Mouse (Mus musculus): ENCODE data around the gene Snx22.
A peak's percentile ranks its signal among the peaks of the same experiment; 100 is the strongest.

The Snx22 gene

DNA sequence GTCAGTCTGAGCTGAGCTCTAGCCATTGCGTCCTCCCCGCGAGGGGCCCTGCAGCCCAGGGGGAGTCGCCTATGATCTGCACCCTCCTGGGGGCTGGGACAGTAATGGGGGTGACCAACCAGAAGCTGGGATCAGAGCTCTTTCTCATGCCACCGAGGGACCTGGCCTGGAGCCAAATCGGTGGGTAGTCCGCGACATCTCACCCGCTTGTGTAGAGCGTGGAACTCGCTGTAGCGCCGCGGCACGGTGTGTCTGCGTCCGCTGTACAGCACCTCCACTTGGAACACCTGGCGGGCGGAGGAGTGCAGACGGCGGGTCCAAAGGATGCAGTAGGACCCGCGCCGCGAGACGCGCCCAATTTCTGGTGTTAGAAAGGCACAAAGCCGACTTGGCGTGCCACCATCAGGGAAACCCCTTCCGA is 538 bp downstream of the Snx22 start:
- no peak for DNase-seq (ENCODE audit: low spot score)

DNA sequence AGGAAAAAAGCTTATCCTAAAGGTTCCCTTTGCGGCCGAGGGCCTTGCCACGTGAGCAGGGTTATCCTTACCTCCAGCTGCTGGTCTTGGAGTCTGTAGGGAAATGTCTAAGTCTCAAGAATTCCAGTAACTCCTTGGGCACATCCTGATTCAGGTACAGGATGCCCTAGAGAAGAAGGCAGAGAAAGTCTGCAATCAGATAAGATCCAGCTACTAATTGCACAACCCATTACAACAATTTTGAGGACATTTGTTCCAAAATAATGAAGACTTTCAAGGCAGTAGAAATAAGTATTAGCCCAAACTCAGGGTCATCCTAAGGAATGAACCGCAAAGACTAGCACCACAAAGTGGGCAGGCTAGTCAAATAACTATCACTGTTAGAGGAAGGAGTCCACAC is 1.5 kb downstream of the Snx22 start:
- DNase-seq (ENCODE audit: low spot score): no peak

DNA sequence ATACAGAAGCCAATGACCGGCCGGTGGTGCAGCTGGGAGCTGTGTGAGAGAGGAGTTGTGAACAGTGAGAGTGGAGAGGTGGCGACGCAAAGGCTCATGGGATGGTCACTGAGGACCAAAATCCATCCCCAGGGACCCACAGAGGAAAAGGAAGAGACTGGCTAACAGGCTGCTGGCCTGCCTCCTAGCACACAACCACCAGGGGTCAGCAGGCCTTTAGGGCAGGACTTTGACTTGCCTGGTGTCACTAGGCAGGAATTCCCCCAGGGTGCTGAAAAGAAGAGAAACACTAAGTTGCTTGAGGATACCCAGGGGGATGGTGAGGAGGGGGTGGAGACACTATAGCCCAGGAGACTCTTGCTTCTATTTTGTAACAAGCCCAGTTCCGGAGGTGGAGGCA is 2.0 kb downstream of the Snx22 start:
- no peak for DNase-seq (ENCODE audit: low spot score)

DNA sequence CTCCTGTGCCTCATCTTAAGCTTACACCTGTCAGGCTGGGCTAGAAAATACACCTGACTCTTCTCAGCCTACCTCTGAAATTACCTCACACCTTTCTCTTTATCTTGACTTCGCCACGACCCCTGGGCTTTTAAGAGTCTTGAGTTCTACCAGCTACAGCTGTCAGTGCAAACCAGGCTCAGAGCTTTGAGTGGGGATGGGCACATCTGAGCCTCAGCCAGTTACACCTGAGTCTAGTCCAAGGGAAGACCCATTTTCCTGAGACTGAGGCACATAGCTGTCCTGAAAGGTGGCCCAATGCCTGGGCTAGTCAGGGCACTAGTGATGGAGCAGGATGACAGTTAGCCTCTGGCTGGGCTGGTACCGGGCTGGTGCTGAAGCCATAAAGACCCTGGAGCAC is 2.7 kb downstream of the Snx22 start:
- DNase-seq (ENCODE audit: low spot score): no peak

DNA sequence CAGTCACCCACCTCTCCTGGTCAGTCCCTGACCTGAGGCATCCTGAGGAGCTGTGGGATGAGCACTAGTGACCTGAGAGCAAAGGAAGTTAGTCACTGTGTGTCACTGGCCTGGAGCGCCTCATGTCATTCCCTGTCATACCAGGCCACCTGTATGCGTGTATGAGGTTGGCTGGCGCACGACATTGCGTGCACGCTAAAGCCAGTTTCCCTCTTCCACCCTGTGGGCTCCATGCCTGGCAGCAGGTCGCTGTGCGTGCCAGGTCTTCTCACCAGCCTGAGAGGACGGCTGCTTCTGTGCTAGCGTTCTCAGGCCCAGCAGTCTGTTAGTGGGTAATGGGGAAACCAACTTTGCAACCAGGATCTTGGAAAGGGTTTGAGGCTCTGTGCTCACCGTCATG is 5.2 kb downstream of the Snx22 start:
- no peak for DNase-seq (ENCODE audit: low spot score)

DNA sequence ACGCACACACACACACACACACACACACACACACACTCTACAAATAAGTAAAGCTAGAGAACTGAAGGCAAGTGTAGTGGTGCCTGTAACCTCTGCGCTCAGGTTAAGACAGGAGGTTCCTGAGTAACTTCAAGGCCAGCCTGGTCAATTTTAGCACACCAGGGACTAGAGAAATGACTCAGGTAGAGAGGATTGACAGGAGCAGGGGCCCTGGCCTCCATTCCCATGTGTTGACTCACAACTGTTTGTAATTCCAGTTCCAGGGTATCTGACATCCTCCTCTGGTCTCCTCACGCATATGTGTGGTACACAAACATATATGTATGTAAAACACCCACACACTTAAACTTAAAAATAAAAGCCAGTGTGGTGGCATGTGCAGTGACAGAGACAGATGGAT is 6.1 kb downstream of the Snx22 start:
- DNase-seq (ENCODE audit: low spot score): no peak

DNA sequence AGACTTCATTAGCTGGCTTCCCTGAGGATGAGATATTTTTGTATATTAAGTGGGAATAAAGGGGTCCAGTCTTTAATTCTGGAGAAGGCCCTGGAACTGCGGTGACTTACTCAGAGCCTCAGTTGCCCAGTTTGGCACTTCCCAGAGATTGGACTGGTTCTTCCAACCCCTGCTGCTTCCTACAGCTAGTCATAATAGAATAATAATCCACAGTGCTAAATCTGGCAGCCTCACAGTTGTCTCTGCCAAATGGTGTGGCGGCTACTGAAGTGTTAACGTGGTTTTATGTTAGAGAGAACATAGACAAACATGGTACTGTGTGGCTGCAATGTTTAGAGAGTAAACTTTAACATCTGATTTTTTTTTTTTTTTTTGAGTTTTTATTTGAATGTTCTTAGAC is 7.9 kb downstream of the Snx22 start:
- no peak for DNase-seq (ENCODE audit: low spot score)

DNA sequence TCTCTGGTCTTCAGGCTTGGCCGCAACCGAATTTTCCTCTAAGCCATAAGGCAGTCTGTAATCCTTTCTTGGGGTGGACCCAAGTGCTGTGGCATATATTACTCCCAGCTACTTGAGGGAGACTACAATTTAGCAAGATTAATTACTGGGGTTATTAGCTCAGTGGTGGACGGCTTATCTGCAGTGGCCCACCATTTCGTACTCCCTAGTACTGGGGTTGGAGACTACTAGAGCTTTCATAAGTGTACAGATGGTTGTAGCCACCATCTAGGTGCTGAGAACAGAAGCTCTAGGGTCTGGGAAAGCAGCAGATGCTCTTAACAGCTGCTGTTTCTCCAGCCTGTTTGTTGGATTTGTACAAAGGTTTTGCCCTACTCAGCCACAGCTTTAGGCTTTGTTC is 8.5 kb downstream of the Snx22 start:
- no peak for DNase-seq (ENCODE audit: low spot score)

DNA sequence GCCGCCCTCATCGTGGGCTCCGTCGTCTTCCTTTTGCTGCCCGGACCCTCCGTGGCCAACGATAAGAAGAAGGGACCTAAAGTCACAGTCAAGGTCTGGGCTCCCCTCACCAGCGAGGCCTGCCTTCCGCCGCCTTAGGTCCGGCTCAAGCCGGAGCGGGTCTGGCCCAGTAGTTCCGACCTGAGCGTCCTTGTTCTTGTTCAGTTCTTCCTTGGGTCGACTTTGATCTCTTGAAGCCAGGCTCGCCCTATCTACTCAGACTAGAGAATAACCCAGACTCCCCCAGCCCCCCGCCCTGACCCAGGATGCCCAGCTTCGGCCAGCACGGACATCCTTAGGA is 9.2 kb downstream of the Snx22 start:
- DNase-seq (ENCODE audit: low spot score): no peak

DNA sequence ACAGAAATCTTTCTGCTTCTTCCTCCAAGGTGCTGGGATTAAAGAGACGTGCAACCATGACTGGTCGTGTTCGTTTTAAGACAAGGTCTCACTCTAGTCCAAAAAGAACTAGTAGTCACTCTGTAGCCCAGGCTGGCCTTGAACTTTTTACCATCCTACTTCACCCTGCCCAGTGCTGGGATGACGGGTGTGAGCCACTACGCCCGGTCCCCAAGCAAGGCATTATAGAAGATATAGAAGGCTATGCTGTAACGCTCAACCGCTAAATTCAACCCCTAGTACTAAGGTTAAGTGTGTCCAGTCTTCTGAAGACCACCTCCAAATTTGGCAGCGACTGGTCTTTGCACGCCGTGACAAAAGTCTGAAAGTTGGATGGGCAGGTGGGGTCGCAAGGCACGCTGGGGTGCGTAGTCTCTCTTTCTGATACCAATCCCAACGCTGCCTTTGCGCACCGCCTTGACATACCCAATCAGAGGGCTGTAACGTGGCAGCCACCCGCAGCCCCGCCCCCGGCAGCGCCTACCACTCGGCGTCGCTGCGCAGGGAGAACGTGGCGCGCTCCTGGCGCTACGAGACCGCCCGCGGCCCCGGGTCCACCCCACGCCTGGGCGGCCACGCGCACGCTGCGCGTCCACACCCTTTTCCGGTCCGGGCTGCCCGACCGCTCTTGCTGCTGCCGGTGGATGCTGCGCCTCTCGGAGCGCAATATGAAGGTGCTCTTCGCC is 9.8 kb downstream of the Snx22 start, which contains the start of gene Ppib:
TSS of gene Ppib (plus strand) at position 640 of the 725 bp plus-strand sequence.
- DNase-seq (ENCODE audit: low spot score): peak; percentile 96

DNA sequence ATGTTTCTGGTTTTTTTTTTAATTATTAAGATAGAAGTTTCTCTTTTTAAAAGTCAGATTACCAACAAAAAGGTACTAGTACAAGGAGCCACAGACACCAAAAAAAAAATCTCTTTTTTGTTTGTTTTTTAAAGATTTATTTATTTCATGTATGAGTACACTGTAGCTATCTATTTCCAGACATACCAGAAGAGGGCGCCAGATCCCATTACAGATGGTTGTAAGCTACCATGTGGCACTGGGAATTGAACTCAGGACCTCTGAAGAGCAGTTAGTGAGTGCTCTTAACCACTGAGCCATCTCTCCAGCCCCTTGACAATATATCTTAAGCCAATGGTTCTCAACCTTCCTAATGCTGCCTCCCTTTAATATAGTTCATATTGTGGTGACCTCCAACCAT is 15.9 kb downstream of the Snx22 start:
- no peak for DNase-seq (ENCODE audit: low spot score)

DNA sequence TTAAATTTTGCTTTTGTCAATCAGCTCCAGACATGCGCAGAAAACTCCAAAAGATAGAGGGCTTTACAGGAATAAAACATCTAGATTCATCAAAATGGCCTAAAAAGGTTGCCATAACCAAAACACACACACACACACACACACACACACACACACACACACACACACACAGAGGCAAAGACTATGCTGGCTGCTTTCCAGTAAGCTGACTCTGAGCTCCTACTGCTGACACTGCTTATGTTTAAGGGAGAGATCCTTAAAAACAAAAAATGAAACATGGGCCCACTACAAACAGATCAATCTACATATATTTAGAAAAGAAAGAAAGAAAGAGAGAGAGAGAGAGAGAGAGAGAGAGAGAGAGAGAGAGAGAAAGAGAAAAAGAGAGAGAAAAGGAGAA is 16.8 kb downstream of the Snx22 start:
- DNase-seq (ENCODE audit: low spot score): no peak

DNA sequence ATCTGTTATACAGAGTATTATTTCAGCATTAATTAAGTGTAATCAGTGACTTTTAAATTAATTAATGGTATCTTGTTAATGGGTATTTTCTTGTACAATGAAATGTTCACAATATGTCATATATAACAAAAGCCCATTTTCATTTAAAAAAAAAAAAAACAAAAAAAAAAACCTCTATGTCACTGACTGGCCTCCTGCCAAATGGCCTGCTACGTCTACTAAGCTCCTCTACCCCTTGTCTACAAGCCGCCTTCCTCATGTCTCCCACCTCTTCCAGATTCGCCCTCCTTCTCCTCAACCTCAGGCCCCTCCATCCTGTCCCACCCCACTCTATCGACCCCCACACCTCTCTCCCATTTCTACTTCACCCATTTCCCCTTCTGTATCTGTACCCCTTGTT is 18.0 kb downstream of the Snx22 start:
- no peak for DNase-seq (ENCODE audit: low spot score)

DNA sequence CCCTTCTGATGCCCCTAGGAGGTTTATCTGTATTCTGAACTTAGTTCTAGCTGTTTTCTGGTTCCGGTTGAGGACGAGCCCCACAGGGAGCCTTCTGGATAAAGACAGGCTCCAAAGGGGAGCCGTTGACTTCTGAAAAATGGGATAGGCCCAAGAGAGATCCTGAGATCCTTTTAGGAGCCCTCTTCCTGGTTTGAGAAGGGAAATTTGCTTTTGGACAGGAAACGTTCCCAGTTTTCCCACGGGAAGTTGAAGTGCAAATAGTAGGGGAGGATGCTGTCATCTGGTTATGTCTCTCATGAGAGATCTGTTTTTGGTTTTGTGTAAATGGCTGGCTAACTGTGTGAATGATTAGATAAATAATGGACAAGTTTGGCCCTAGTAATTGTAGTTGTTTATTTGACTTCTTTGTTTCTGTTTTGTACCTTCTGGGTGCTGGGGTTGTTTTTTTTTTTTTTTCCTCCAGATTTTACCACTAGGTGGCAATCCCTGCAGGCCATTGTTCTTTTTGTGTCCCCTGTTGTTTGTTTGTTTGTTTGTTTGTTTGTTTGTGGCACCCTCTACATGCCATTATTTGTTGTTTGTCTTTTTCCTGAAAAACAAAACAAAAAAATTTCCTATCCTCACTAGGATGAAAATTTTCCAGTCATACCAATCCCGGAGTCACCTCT is 19.5 kb downstream of the Snx22 start:
- no peak for DNase-seq (ENCODE audit: low spot score)

DNA sequence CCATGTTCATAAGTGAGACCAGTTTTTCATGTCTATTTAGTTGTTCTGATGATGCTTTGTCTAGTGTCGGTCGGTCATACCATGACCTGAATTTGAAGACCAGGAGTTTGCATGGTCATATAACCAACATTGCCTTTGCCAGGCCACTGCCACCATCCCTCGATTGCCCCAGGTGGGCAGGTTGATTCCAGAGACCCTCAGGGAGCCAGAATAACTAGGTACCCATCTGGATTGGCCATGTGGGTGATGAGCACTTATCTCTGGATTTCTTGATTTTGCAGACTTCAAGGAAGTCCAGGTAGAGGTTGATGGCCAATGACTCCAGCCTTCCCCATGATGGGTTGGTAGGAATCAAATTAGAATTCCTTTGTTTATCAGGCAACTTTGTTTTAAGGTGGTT is 26.3 kb downstream of the Snx22 start:
- DNase-seq (ENCODE audit: low spot score): no peak

DNA sequence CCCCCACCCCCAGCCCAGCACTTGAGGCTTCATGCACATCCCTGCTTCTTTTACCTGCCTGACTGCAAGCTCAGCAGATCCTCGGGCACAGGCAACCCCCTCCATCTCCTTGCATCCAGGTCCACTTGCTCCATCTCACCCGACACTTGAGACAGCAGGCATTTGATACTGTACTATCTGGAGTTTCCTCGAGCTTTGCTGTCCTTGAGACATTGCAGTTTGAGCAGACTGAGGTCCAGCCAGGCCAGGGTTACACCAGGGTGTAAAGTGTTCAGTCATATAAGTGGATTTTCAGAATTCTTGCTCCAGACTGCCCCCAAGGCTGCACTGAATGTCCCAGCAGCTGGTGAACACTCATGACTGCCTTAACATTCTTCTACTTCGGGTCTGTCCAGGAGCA is 27.2 kb downstream of the Snx22 start:
- DNase-seq (ENCODE audit: low spot score): no peak

DNA sequence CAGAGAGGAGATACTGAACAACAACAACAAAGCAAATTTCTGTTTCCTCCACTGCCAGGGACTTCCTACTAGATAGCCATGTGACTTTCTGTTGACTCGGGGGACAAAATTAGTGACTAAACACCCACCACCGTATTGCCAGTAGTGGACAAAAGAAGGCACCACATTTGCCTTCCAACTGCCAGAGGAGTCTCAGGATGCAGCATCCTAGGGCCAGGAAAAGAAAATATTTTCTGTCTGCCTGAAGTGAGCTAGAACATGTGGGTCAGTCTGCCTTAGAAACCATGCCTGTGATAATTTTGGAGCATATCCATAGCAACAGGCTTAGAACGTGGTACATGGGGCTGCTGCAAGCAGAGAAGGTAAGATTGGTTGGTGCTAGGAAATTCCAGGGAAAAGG is 28.7 kb downstream of the Snx22 start:
- no peak for DNase-seq (ENCODE audit: low spot score)

DNA sequence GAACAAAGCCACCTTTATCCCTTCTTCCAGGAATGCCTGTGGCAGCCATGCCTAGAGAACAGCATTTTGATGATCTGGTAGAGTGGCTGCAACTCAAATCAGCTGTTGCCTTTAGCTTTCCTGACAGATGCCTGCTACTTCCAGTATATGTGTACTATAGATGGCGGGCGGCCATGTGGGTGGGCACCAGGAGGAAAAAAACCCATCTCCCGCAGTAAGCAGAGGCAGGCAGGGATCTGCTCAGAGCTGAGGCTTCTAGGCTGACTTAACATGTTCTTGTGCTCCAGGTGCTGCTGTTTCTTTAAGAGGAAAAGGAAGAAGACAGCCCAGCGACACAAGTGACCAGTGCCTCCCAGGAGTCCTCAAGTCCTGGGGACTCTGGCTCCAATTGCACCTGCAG is 30.2 kb downstream of the Snx22 start:
- DNase-seq (ENCODE audit: low spot score): no peak

DNA sequence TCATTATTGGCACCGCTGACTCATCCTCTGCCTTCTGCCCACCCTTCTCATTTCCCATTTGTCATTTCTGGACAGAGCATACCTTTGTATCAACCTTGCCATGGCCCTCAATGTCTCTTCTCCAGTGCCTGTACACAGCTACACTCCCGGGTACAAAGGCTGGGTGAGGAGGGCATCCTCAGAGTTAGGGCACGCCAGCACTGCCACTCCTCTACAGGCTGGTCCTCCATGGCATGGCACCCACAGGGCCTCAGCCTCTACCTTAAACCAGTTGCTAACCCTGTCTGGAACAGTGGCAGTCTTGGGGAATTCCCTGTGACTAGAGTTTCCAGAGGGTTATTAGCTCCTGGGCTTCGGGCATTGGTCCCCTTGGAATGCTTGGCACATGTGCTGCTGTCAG is 30.9 kb downstream of the Snx22 start:
- no peak for DNase-seq (ENCODE audit: low spot score)

DNA sequence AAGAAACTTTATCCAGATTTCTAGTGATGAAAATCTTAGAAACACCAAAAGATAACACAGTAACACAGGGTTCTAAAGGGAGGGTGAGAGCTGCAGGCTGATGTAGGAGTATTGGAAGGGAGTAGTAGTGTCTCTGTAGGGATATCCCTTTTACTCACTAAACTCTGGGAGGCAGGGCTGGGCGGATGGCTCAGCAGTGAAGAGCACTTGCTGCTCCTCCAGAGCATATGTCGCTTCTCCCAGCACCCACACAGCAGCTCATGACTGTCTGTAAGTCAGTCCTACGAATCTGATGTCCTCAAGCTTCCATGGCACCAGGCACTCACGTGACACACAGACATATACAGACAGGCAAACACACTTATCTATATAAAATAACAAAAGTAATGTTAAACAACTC is 31.4 kb downstream of the Snx22 start:
- DNase-seq (ENCODE audit: low spot score): no peak

DNA sequence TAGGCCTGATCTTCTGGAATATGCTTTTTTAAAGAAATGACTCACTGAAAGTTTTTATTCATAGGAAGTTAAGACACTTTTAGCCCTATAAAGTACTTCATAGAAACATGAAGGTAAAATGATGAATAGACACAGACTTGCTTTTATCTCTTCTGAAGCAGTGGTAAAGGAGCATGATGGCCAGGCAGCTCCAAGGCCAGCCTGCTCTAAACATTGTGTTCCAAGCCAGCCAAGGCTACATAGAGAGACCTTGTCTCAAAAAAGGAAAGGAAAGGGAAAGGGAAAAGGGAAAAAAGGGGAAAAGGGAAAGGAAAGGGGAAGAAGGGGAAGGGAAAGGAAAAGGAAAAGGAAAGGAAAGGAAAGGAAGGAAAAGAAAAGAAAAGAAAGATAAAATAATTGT is 48.9 kb downstream of the Snx22 start:
- no peak for DNase-seq (ENCODE audit: low spot score)
